11 mouse cellular contexts compared by ENCODE assay signal in genomic region chr11:80354832-80355231, GRCm38 (mm10). TPM values are rescaled to one million over a fixed set of nuclear protein-coding genes. Genes with fewer than 3 reads are reported as not detected.
DNase-seq lines count a peak whose midpoint lies in the region; ATAC-seq and TF ChIP-seq lines count a peak whose summit lies in the region.
"Had no signal": no experiment of that assay in that cellular context is flagged by ENCODE, and none has a peak within 500 bp of the region (broad histone marks: within the 10 kb centered on the region; RNA-seq: fewer than 3 reads in every experiment).

No protein-coding gene starts in this region.

- no peak overlapping the region for H3K9ac ChIP-seq in hindbrain, embryonic 11.5 days (ENCODE audit: low read depth, low read length)
- H3K9ac ChIP-seq in hindbrain, embryonic 13.5 days = no peak overlapping the region
- H3K9ac ChIP-seq in embryonic facial prominence, embryonic 14.5 days (ENCODE audit: low read depth, low read length) = no peak overlapping the region
- no peak overlapping the region for H3K9ac ChIP-seq in stomach, postnatal 0 days (ENCODE audit: low read length)
- H3K9ac ChIP-seq: lung, embryonic 15.5 days had no signal

- H3K36me3 ChIP-seq in hindbrain, embryonic 11.5 days (ENCODE audit: control insufficient read depth, insufficient read depth, low read length) = no peaks in the 10 kb centered on the region
- H3K36me3 ChIP-seq in hindbrain, embryonic 13.5 days = no peaks in the 10 kb centered on the region
- no peaks in the 10 kb centered on the region for H3K36me3 ChIP-seq in embryonic facial prominence, embryonic 14.5 days (ENCODE audit: control insufficient read depth, insufficient read depth, low read length)
- H3K36me3 ChIP-seq in stomach, postnatal 0 days (ENCODE audit: control insufficient read depth, insufficient read depth, low read length) = no peaks in the 10 kb centered on the region

- WGBS in hindbrain, embryonic 11.5 days = 38% methylated on average over 4 of the region's 4 CpGs
- 52% methylated on average over 4 of the region's 4 CpGs for WGBS in hindbrain, embryonic 13.5 days
- 42% methylated on average over 4 of the region's 4 CpGs for WGBS in embryonic facial prominence, embryonic 14.5 days
- 34% methylated on average over 4 of the region's 4 CpGs for WGBS in stomach, postnatal 0 days

- no peaks in the 10 kb centered on the region for H3K4me1 ChIP-seq in hindbrain, embryonic 11.5 days (replicated peaks; ENCODE audit: control insufficient read depth, insufficient read depth, low read length)
- peaks cover 3% of the 10 kb centered on the region; the same call in 1 of the 2 replicates for H3K4me1 ChIP-seq in hindbrain, embryonic 13.5 days (replicated peaks)
- H3K4me1 ChIP-seq in embryonic facial prominence, embryonic 14.5 days (ENCODE audit: control insufficient read depth, insufficient read depth, low read length) = no peaks in the 10 kb centered on the region
- H3K4me1 ChIP-seq in stomach, postnatal 0 days (replicated peaks; ENCODE audit: control insufficient read depth, insufficient read depth) = no peaks in the 10 kb centered on the region
- H3K4me1 ChIP-seq: lung, embryonic 15.5 days had no signal

- H3K27ac ChIP-seq in hindbrain, embryonic 11.5 days (ENCODE audit: low read depth, low read length) = no peak overlapping the region
- no peak overlapping the region for H3K27ac ChIP-seq in hindbrain, embryonic 13.5 days
- no peak overlapping the region for H3K27ac ChIP-seq in embryonic facial prominence, embryonic 14.5 days (replicated peaks; ENCODE audit: low read depth, low read length)
- no peak overlapping the region for H3K27ac ChIP-seq in stomach, postnatal 0 days (replicated peaks)
- H3K27ac ChIP-seq: lung, embryonic 15.5 days had no signal

- no peaks in the 10 kb centered on the region for H3K27me3 ChIP-seq in hindbrain, embryonic 11.5 days (ENCODE audit: control insufficient read depth, insufficient read depth, low read length)
- no peaks in the 10 kb centered on the region for H3K27me3 ChIP-seq in hindbrain, embryonic 13.5 days
- H3K27me3 ChIP-seq in embryonic facial prominence, embryonic 14.5 days (replicated peaks; ENCODE audit: control insufficient read depth, insufficient read depth, low read length) = no peaks in the 10 kb centered on the region
- no peaks in the 10 kb centered on the region for H3K27me3 ChIP-seq in stomach, postnatal 0 days (ENCODE audit: control insufficient read depth, insufficient read depth, low read length)
- H3K27me3 ChIP-seq: lung, embryonic 15.5 days had no signal

- H3K4me2 ChIP-seq in hindbrain, embryonic 11.5 days (replicated peaks; ENCODE audit: low read depth, low read length) = no peak overlapping the region
- H3K4me2 ChIP-seq in hindbrain, embryonic 13.5 days = no peak overlapping the region
- H3K4me2 ChIP-seq in embryonic facial prominence, embryonic 14.5 days (ENCODE audit: low read depth, low read length) = no peak overlapping the region
- H3K4me2 ChIP-seq in stomach, postnatal 0 days (replicated peaks; ENCODE audit: low read depth) = no peak overlapping the region
- H3K4me2 ChIP-seq: lung, embryonic 15.5 days had no signal

- no peak for TF ChIP-seq EP300 in stomach, postnatal 0 days (optimal IDR thresholded peaks at IDR 0.05)

- peak; percentile 30 for DNase-seq in hindbrain, embryonic 11.5 days (ENCODE audit: low spot score)
- DNase-seq in spleen, postnatal 36 days (ENCODE audit: low spot score in 2 of 2) = peak; percentile 6 to 20
- DNase-seq in spleen, adult 12 weeks (ENCODE audit: low spot score) = no peak
- peak; percentile 30 for DNase-seq in embryonic facial prominence, embryonic 14.5 days (ENCODE audit: low spot score)
- DNase-seq in stomach, postnatal 0 days (ENCODE audit: low spot score) = peak; percentile 37
- no peak for DNase-seq in adrenal gland, postnatal 4 days (ENCODE audit: low spot score in 2 of 2)
- DNase-seq in urinary bladder, postnatal 25 days (ENCODE audit: low spot score) = no peak
- DNase-seq: gastrocnemius, postnatal 36 days; layer of hippocampus, adult 9-11 months had no signal

- no peak overlapping the region for H3K4me3 ChIP-seq in hindbrain, embryonic 11.5 days (ENCODE audit: low read depth, low read length)
- no peak overlapping the region for H3K4me3 ChIP-seq in hindbrain, embryonic 13.5 days
- H3K4me3 ChIP-seq in embryonic facial prominence, embryonic 14.5 days (ENCODE audit: low read depth, low read length) = no peak overlapping the region
- no peak overlapping the region for H3K4me3 ChIP-seq in stomach, postnatal 0 days (ENCODE audit: low read depth, low read length)
- H3K4me3 ChIP-seq: lung, embryonic 15.5 days had no signal

- ATAC-seq in hindbrain, embryonic 11.5 days (ENCODE audit: low FRiP score) = no peak
- ATAC-seq in hindbrain, embryonic 13.5 days (ENCODE audit: low FRiP score) = no peak
- no peak for ATAC-seq in embryonic facial prominence, embryonic 14.5 days (ENCODE audit: low read depth)
- 0 out of 2 replicates have a peak, but pooled peaks have one; percentile 46 for ATAC-seq in stomach, postnatal 0 days (ENCODE audit: low FRiP score, low TSS enrichment)

- no peaks in the 10 kb centered on the region for H3K9me3 ChIP-seq in hindbrain, embryonic 11.5 days (ENCODE audit: control insufficient read depth, low read length)
- H3K9me3 ChIP-seq in hindbrain, embryonic 13.5 days = no peaks in the 10 kb centered on the region
- H3K9me3 ChIP-seq in embryonic facial prominence, embryonic 14.5 days (ENCODE audit: control insufficient read depth, low read length) = no peaks in the 10 kb centered on the region
- no peaks in the 10 kb centered on the region for H3K9me3 ChIP-seq in stomach, postnatal 0 days (ENCODE audit: control insufficient read depth, low read length)
- H3K9me3 ChIP-seq: lung, embryonic 15.5 days had no signal

- peak; percentile 59 for TF ChIP-seq CTCF in stomach, postnatal 0 days (IDR thresholded peaks at IDR 0.05; ENCODE audit: low read depth)

RNA-seq across cellular contexts. Expression of gene 5730455P16Rik, which starts 23.0 kb away (rescaled TPM):
- polyA plus RNA-seq in hindbrain, embryonic 11.5 days (2014; fragmentation: Nextera tagmentation; extraction: Ambion mirVana) = 24.9 and 25.2 TPM in 2 replicates
- 30.8 and 37.3 TPM in 2 replicates for polyA plus RNA-seq in hindbrain, embryonic 13.5 days (2015; fragmentation: Nextera tagmentation; extraction: Ambion mirVana)
- polyA plus RNA-seq in embryonic facial prominence, embryonic 14.5 days (2014; fragmentation: Nextera tagmentation; extraction: Ambion mirVana) = 20.8 and 26.7 TPM in 2 replicates
- 11.0 and 12.0 TPM in 2 replicates for polyA plus RNA-seq in stomach, postnatal 0 days (2015; fragmentation: Nextera tagmentation; extraction: Ambion mirVana)
- 10 to 100 TPM; 23.5 to 25.2 TPM for total RNA-seq in adrenal gland, postnatal 4 days (2021)

RNA-seq across cellular contexts. Expression of gene Zfp207, which starts 28.2 kb away (rescaled TPM):
- 332 and 351 TPM in 2 replicates for polyA plus RNA-seq in hindbrain, embryonic 11.5 days (2014; fragmentation: Nextera tagmentation; extraction: Ambion mirVana)
- 210 and 214 TPM in 2 replicates for polyA plus RNA-seq in hindbrain, embryonic 13.5 days (2015; fragmentation: Nextera tagmentation; extraction: Ambion mirVana)
- 214 and 225 TPM in 2 replicates for polyA plus RNA-seq in embryonic facial prominence, embryonic 14.5 days (2014; fragmentation: Nextera tagmentation; extraction: Ambion mirVana)
- polyA plus RNA-seq in stomach, postnatal 0 days (2015; fragmentation: Nextera tagmentation; extraction: Ambion mirVana) = 110 and 115 TPM in 2 replicates
- total RNA-seq in adrenal gland, postnatal 4 days (2021) = 100 to 1,000 TPM; 192 to 194 TPM

RNA-seq across cellular contexts. Expression of gene Rhbdl3, which starts 54.1 kb away (rescaled TPM):
- polyA plus RNA-seq in hindbrain, embryonic 11.5 days (2014; fragmentation: Nextera tagmentation; extraction: Ambion mirVana) = 13.4 and 16.4 TPM in 2 replicates
- polyA plus RNA-seq in hindbrain, embryonic 13.5 days (2015; fragmentation: Nextera tagmentation; extraction: Ambion mirVana) = 14.0 and 16.0 TPM in 2 replicates
- 4.1 and 5.0 TPM in 2 replicates for polyA plus RNA-seq in embryonic facial prominence, embryonic 14.5 days (2014; fragmentation: Nextera tagmentation; extraction: Ambion mirVana)
- 2.7 and 3.4 TPM in 2 replicates for polyA plus RNA-seq in stomach, postnatal 0 days (2015; fragmentation: Nextera tagmentation; extraction: Ambion mirVana)
- 1 to 10 TPM; 3.9 to 4.6 TPM for total RNA-seq in adrenal gland, postnatal 4 days (2021)

Comparison
In these comparisons a context has a peak if more than half of its experiments do, and no peak if none do; other contexts are left out.
1. DNase-seq: peak in hindbrain, embryonic 11.5 days (single experiment), spleen, postnatal 36 days (2 of 2), embryonic facial prominence, embryonic 14.5 days (single experiment) and stomach, postnatal 0 days (single experiment); none in spleen, adult 12 weeks (single experiment), adrenal gland, postnatal 4 days (0 of 2) and urinary bladder, postnatal 25 days (single experiment).